Mouse (Mus musculus) heart, adult 2 months (tissue): ENCODE data around the gene Ccdc120.

Source experiments
- CTCF ChIP-seq: fragments of 200-600 bp; IDR thresholded peaks from 2 replicates; pipeline ENCODE4 v1.8.1; 2022; ENCODE audit warnings: antibody characterized with exemption, mild to moderate bottlenecking, moderate library complexity
- POLR2A ChIP-seq: fragments of 200-500 bp; IDR thresholded peaks from 2 replicates; pipeline ENCODE4 v1.6.1; 2011; ENCODE audit warnings: mild to moderate bottlenecking, low read depth, low read length, control low read depth; ENCODE audit not compliant: insufficient read depth

DNA sequence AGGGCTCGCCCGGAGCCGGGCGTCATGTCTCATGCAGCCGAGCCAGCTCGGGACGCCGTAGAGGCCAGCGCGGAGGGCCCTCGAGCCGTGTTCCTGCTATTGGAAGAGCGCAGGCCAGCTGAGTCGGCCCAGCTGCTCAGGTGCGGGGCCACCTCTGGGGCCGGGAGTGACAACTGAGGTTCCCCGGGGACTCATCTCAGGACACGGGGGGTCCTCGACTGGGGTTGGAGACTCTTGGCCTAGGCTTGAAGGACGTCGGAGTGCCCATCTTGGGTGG lies 12.2 kb upstream of the Ccdc120 start:
- TF ChIP-seq POLR2A (no peak), CTCF (no peak)
